Mouse (Mus musculus): ENCODE results near the gene Obp2a.
"Not testable (repeated sequence)": the region's sequence is repeated elsewhere in the genome, so short reads cannot be mapped to it uniquely, and the experiment has no call there.

Obp2a gene

DNA sequence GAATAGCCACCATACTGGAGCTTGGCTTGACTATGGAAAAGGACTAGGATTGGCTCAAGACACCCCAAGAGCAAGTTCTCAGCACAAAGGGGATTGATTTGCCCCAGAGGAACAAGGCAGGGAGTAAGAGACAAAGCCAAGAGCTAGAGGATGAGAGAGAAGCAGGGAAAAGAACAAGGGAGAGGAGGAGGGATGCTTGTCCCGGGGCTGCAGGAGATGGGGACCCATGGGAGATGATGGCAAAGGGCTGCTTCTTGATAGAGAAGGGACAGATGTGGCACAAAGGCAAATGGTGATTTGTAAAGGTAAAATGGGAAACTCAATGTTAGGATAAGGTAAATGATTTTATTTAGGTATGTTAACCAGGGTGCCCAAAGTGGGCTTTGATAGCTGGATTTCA lies 9.2 kb downstream of the Obp2a start:
- DNase-seq (ENCODE audit: extremely low spot score, low spot score): peak; percentile 10

DNA sequence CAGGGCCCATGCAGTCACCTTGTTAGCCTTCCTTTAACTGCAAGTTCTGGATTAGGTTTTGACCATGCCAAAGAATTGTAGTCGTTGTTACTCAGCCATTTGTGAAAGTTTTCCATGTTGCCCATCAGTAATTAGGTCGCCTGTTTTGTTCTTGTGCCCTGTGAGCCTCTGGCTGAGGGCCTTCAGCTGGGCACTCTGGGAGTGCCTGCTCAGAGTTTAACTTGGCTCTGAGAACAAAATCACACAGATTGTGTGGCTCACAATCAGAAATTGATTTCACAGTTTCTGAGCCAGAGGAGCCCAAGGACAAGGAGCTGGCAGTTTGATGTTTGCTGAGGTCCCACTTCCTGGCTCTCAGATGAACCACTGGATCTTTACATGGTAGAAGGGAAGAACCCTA lies 9.9 kb downstream of the Obp2a start:
- DNase-seq (ENCODE audit: extremely low spot score, low spot score): not testable (repeated sequence)

- not testable (repeated sequence) for DNase-seq (ENCODE audit: extremely low spot score, low spot score)
Observed at GRCm38 (mm10) chr2:25711641-25712040, 11.8 kb downstream of the Obp2a start.

DNA sequence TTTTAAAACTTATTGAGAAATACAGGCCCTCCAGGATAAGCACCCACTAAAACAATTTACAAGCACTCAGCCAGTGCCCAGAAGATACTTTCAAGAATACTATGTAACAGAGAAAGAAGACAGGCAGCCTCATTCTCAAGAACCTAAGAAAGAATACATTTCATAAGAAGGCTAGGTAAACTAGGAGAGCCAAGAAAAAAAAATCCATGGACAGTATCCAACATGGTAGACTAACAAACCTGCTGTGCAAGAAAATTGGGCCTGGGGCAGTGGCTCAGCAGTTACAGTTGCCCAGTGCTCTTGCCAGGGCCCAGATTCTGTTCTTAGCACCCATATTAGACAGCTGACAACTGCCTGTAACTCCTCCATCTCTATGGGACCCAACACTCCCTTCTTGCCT lies 17.4 kb downstream of the Obp2a start:
- no peak for DNase-seq (ENCODE audit: extremely low spot score, low spot score)

DNA sequence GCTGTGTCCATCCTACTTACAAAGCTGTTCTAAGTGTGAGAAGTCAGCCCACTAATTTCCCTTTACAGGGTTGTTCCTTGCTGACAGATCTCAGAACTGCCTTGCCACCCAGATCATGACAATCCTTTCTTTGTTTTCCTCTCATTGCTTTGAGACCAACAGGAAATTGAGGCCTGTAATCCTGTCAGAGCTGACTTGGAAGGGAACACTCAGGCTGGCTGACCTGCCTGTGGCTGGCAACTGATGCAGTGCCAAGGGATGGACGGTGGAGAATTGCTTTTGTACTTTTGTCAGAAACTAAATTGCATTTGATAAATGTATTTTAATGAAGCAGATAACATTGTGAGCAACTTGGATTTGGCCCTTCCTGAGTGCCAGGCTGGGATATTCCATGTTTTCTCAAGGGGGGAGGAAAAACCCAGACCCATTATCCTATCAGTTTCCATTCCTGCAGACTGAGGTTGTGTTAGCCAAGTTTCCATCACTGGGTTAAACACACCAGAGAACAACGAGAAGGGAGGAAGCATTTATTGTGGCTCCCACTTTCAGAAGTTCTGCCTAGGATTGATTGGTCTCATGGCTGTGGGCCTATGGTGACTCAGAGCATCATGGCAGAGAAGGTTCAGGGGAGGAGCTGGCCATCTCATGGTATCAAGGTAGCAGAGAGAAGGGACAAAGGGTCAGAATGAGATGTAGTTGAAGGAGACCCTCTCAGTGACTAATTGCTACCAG lies 33.5 kb downstream of the Obp2a start:
- DNase-seq (ENCODE audit: extremely low spot score, low spot score): no peak

GRCm38 (mm10) chr2:25736709-25737108 lies 36.9 kb downstream of the Obp2a start, which contains the start of gene Obp2b:
Obp2b (plus strand) TSS chr2:25737009.
- DNase-seq (ENCODE audit: extremely low spot score, low spot score): not testable (repeated sequence)

- DNase-seq (ENCODE audit: extremely low spot score, low spot score): no peak
Observed at GRCm38 (mm10) chr2:25741671-25742070, 41.8 kb downstream of the Obp2a start.

Data from neural tube, embryonic 10.5 days (tissue).